In genomic region chr12:35532151-35532550, GRCm38 (mm10) we compare ENCODE assay signal across 9 mouse cellular contexts. TPM values are rescaled to one million over a fixed set of nuclear protein-coding genes. Genes with fewer than 3 reads are reported as not detected.
DNase-seq lines count a peak whose midpoint lies in the region; ATAC-seq and TF ChIP-seq lines count a peak whose summit lies in the region.
"Had no signal": no experiment of that assay in that cellular context is flagged by ENCODE, and none has a peak within 500 bp of the region (broad histone marks: within the 10 kb centered on the region; RNA-seq: fewer than 3 reads in every experiment).

No protein-coding gene starts in this region.

- peaks cover 7 to 18% of the 10 kb centered on the region in 2 experiments for H3K4me1 ChIP-seq in liver, embryonic 14.5 days (replicated peaks; ENCODE audit: control insufficient read depth in 2 of 2, insufficient read depth in 2 of 2, low read length in 1 of 2)
- H3K4me1 ChIP-seq: limb, embryonic 13.5 days had no signal

- H3K27me3 ChIP-seq in liver, embryonic 14.5 days (ENCODE audit: control insufficient read depth, insufficient read depth, low read length), result no peaks in the 10 kb centered on the region

- no peak overlapping the region for H3K4me3 ChIP-seq in liver, embryonic 14.5 days (ENCODE audit: insufficient read depth in 1 of 2, low read depth in 2 of 2, low read length in 2 of 2)
- H3K4me3 ChIP-seq: limb, embryonic 13.5 days had no signal

- TF ChIP-seq CTCF in liver, embryonic 14.5 days (IDR thresholded peaks at IDR 0.05; ENCODE audit: low read depth), result peak; percentile 60

- no peaks in the 10 kb centered on the region for H3K36me3 ChIP-seq in liver, embryonic 14.5 days (replicated peaks; ENCODE audit: control insufficient read depth, insufficient read depth, low read depth)
- H3K36me3 ChIP-seq: limb, embryonic 13.5 days had no signal

- peak; percentile 49 for ATAC-seq in granulocyte monocyte progenitor cell, adult 5-6 weeks (replicated peaks; ENCODE audit: poor library complexity, severe bottlenecking)
- ATAC-seq in liver, embryonic 14.5 days (ENCODE audit: insufficient read depth), result no peak

- peak overlapping the region; percentile 82 for H3K4me2 ChIP-seq in liver, embryonic 14.5 days (ENCODE audit: low read depth)

- no peak overlapping the region for H3K9ac ChIP-seq in liver, embryonic 14.5 days (replicated peaks)
- H3K9ac ChIP-seq: limb, embryonic 13.5 days had no signal

- H3K27ac ChIP-seq in liver, embryonic 14.5 days, result no peak overlapping the region
- H3K27ac ChIP-seq: limb, embryonic 13.5 days had no signal

- no peaks in the 10 kb centered on the region for H3K9me3 ChIP-seq in liver, embryonic 14.5 days (ENCODE audit: control insufficient read depth, low read length)
- H3K9me3 ChIP-seq: limb, embryonic 13.5 days had no signal

- peak; percentile 88 for DNase-seq in 3T3-L1 (ENCODE audit: low read depth, low spot score)
- DNase-seq in MEL-GATA-1-ER (ENCODE audit: extremely low read depth, low read depth), result peak; percentile 17
- peak; percentile 82 to 87 for DNase-seq in cerebellum, postnatal 10 days
- DNase-seq in kidney, postnatal 25 days, result peak; percentile 66 to 91
- peak; percentile 30 to 47 (median 36) for DNase-seq in liver, embryonic 14.5 days (ENCODE audit: low read depth in 3 of 3, low spot score in 3 of 3)
- DNase-seq in ovary, postnatal 14 days (ENCODE audit: low spot score), result peak; percentile 57
- peak; percentile 81 for DNase-seq in thymus, postnatal 14 days

- no peak for TF ChIP-seq EP300 in liver, embryonic 14.5 days (IDR thresholded peaks at IDR 0.05; ENCODE audit: low read depth)

- WGBS in liver, embryonic 14.5 days (ENCODE audit: insufficient replicate concordance), result 8% methylated on average over 5 of the region's 5 CpGs

RNA-seq across cellular contexts. Expression of gene Ahr, which starts 2.7 kb away (rescaled TPM):
- total RNA-seq in granulocyte monocyte progenitor cell, adult 5-6 weeks (2014; fragmentation: Nextera tagmentation), result 2.5 and 3.8 TPM in 2 replicates
- total RNA-seq in granulocyte monocyte progenitor cell, adult 5-6 weeks (2017), result 1.3 and 1.5 TPM in 2 replicates
- polyA plus RNA-seq in liver, embryonic 14.5 days (2012; rRNA removed), result 1.3 and 1.5 TPM in 2 replicates
- 2.3 and 2.4 TPM in 2 replicates for polyA plus RNA-seq in liver, embryonic 14.5 days (2014; fragmentation: Nextera tagmentation; extraction: Ambion mirVana)

Comparison
In these comparisons a context has a peak if more than half of its experiments do, and no peak if none do; other contexts are left out.
1. DNase-seq: peak in every context shown above with its lines; median percentile 88 in 3T3-L1; 84 in cerebellum, postnatal 10 days; 81 in thymus, postnatal 14 days; 78 in kidney, postnatal 25 days; 57 in ovary, postnatal 14 days; 36 in liver, embryonic 14.5 days; 17 in MEL-GATA-1-ER.